Mouse (Mus musculus): ENCODE measurements around the gene Ptprt. TPM values are rescaled to one million over a fixed set of nuclear protein-coding genes. Genes with fewer than 3 reads are reported as not detected.

The Ptprt gene
- polyA plus RNA-seq, 1 experiment, result 15.9 TPM

- TF ChIP-seq CTCF (IDR thresholded peaks at IDR 0.05; ENCODE audit: borderline replicate concordance, insufficient read depth, low read depth, low read length) (no peak), POLR2A (IDR thresholded peaks at IDR 0.05; ENCODE audit: borderline replicate concordance, insufficient read depth, low read length) (no peak)
- peak; percentile 55 to 77 for DNase-seq
- 23% methylated on average over 2 of the region's 2 CpGs for WGBS
These were observed 827.1 kb downstream of the Ptprt start for GRCm38 (mm10) chr2:161833846-161834245.

GRCm38 (mm10) chr2:161813326-161813725, 847.6 kb downstream of the Ptprt start:
- Histone ChIP-seq H3K27me3 (ENCODE audit: control insufficient read depth, insufficient read depth, low read length) (no peaks in the 10 kb centered on the region), H3K4me1 (ENCODE audit: control insufficient read depth, insufficient read depth, low read length) (no peaks in the 10 kb centered on the region), H3K4me3 (replicated peaks; ENCODE audit: insufficient read depth, low read depth, low read length) (no peak overlapping the region), H3K27ac (ENCODE audit: insufficient read depth, low read length) (no peak overlapping the region)
- no peak for TF ChIP-seq POLR2A (IDR thresholded peaks at IDR 0.05; ENCODE audit: borderline replicate concordance, insufficient read depth, low read length)
- TF ChIP-seq CTCF (IDR thresholded peaks at IDR 0.05; ENCODE audit: borderline replicate concordance, insufficient read depth, low read depth, low read length), result no peak
- 51% methylated on average over 1 of the region's 1 CpGs for WGBS
- no peak for DNase-seq

More at GRCm38 (mm10) chr2:161833846-161834245, 827.1 kb downstream of the Ptprt start:
- no peak overlapping the region for H3K27ac ChIP-seq (ENCODE audit: insufficient read depth, low read length)
- no peaks in the 10 kb centered on the region; the same call in 1 of the 2 replicates for H3K27me3 ChIP-seq (ENCODE audit: control insufficient read depth, insufficient read depth, low read length)
- peaks cover 13% of the 10 kb centered on the region; the same call in 1 of the 2 replicates for H3K4me1 ChIP-seq (ENCODE audit: control insufficient read depth, insufficient read depth, low read length)
- H3K4me3 ChIP-seq (replicated peaks; ENCODE audit: insufficient read depth, low read depth, low read length), result no peak overlapping the region

GRCm38 (mm10) chr2:161808086-161808801, 852.7 kb downstream of the Ptprt start:
- DNase-seq, result no peak
- Histone ChIP-seq H3K4me1 (ENCODE audit: control insufficient read depth, insufficient read depth, low read length) (no peaks in the 10 kb centered on the region), H3K4me3 (replicated peaks; ENCODE audit: insufficient read depth, low read depth, low read length) (no peak overlapping the region), H3K27me3 (ENCODE audit: control insufficient read depth, insufficient read depth, low read length) (no peaks in the 10 kb centered on the region), H3K27ac (ENCODE audit: insufficient read depth, low read length) (no peak overlapping the region)
- 69% methylated on average over 9 of the region's 9 CpGs for WGBS
- TF ChIP-seq POLR2A (IDR thresholded peaks at IDR 0.05; ENCODE audit: borderline replicate concordance, insufficient read depth, low read length) (no peak), CTCF (IDR thresholded peaks at IDR 0.05; ENCODE audit: borderline replicate concordance, insufficient read depth, low read depth, low read length) (no peak)

GRCm38 (mm10) chr2:161806287-161807007, 854.5 kb downstream of the Ptprt start:
- WGBS, result 69% methylated on average over 8 of the region's 8 CpGs
- H3K4me3 ChIP-seq (replicated peaks; ENCODE audit: insufficient read depth, low read depth, low read length), result no peak overlapping the region
- peak in 1 of 2 experiments; percentile 9 for DNase-seq
- H3K27me3 ChIP-seq (ENCODE audit: control insufficient read depth, insufficient read depth, low read length), result no peaks in the 10 kb centered on the region
- no peak for TF ChIP-seq CTCF (IDR thresholded peaks at IDR 0.05; ENCODE audit: borderline replicate concordance, insufficient read depth, low read depth, low read length)
- TF ChIP-seq POLR2A (IDR thresholded peaks at IDR 0.05; ENCODE audit: borderline replicate concordance, insufficient read depth, low read length), result no peak
- H3K4me1 ChIP-seq (ENCODE audit: control insufficient read depth, insufficient read depth, low read length), result no peaks in the 10 kb centered on the region
- no peak overlapping the region for H3K27ac ChIP-seq (ENCODE audit: insufficient read depth, low read length)

GRCm38 (mm10) chr2:161799946-161800345, 861.0 kb downstream of the Ptprt start:
- no peak for TF ChIP-seq CTCF (IDR thresholded peaks at IDR 0.05; ENCODE audit: borderline replicate concordance, insufficient read depth, low read depth, low read length)
- no peak for TF ChIP-seq POLR2A (IDR thresholded peaks at IDR 0.05; ENCODE audit: borderline replicate concordance, insufficient read depth, low read length)
- peak; percentile 17 to 34 for DNase-seq
- H3K27ac ChIP-seq (ENCODE audit: insufficient read depth, low read length), result no peak overlapping the region
- 18% methylated on average over 6 of the region's 6 CpGs for WGBS
- H3K27me3 ChIP-seq (ENCODE audit: control insufficient read depth, insufficient read depth, low read length), result no peaks in the 10 kb centered on the region
- H3K4me3 ChIP-seq (replicated peaks; ENCODE audit: insufficient read depth, low read depth, low read length), result no peak overlapping the region
- peaks cover 3% of the 10 kb centered on the region; the same call in 1 of the 2 replicates for H3K4me1 ChIP-seq (ENCODE audit: control insufficient read depth, insufficient read depth, low read length)

- no peak for DNase-seq
- no peak for TF ChIP-seq POLR2A (IDR thresholded peaks at IDR 0.05; ENCODE audit: borderline replicate concordance, insufficient read depth, low read length)
- TF ChIP-seq CTCF (IDR thresholded peaks at IDR 0.05; ENCODE audit: borderline replicate concordance, insufficient read depth, low read depth, low read length), result no peak
- no peaks in the 10 kb centered on the region for H3K27me3 ChIP-seq (ENCODE audit: control insufficient read depth, insufficient read depth, low read length)
- no peaks in the 10 kb centered on the region for H3K4me1 ChIP-seq (ENCODE audit: control insufficient read depth, insufficient read depth, low read length)
- H3K4me3 ChIP-seq (replicated peaks; ENCODE audit: insufficient read depth, low read depth, low read length), result no peak overlapping the region
- WGBS, result 55% methylated on average over 2 of the region's 2 CpGs
- H3K27ac ChIP-seq (ENCODE audit: insufficient read depth, low read length), result no peak overlapping the region
These were observed 893.4 kb downstream of the Ptprt start for GRCm38 (mm10) chr2:161767528-161767927.

- Histone ChIP-seq H3K27me3 (ENCODE audit: control insufficient read depth, insufficient read depth, low read length) (no peaks in the 10 kb centered on the region), H3K4me3 (replicated peaks; ENCODE audit: insufficient read depth, low read depth, low read length) (no peak overlapping the region), H3K4me1 (ENCODE audit: control insufficient read depth, insufficient read depth, low read length) (peaks cover 4% of the 10 kb centered on the region), H3K27ac (ENCODE audit: insufficient read depth, low read length) (no peak overlapping the region)
- peak; percentile 52 to 62 for DNase-seq
- 3% methylated on average over 4 of the region's 4 CpGs for WGBS
- TF ChIP-seq POLR2A (IDR thresholded peaks at IDR 0.05; ENCODE audit: borderline replicate concordance, insufficient read depth, low read length), result no peak
- no peak for TF ChIP-seq CTCF (IDR thresholded peaks at IDR 0.05; ENCODE audit: borderline replicate concordance, insufficient read depth, low read depth, low read length)
These were observed 947.9 kb downstream of the Ptprt start for GRCm38 (mm10) chr2:161713024-161713423.

Measured in cerebellum, adult 2 months (tissue).